Mouse (Mus musculus) mesoderm, embryonic 11.5 days (tissue): ENCODE results near the gene Tnfrsf4.

Experiments used
- DNase-seq: peaks from one replicate; pipeline ENCODE4 v3.0.0-alpha.2; 2012; ENCODE audit warnings: low read depth, low spot score

Tnfrsf4 gene

GRCm38 (mm10) chr4:156028580-156028979 is 14.9 kb downstream of the Tnfrsf4 start:
- no peak for DNase-seq

- no peak for DNase-seq
Measured at GRCm38 (mm10) chr4:156030651-156031118, 17.0 kb downstream of the Tnfrsf4 start.

GRCm38 (mm10) chr4:156031255-156031592 is 17.6 kb downstream of the Tnfrsf4 start:
- no peak for DNase-seq

- peak; percentile 87 for DNase-seq
Measured at GRCm38 (mm10) chr4:156031593-156032391, 18.1 kb downstream of the Tnfrsf4 start.

GRCm38 (mm10) chr4:156032856-156033255 is 19.2 kb downstream of the Tnfrsf4 start:
- no peak for DNase-seq

GRCm38 (mm10) chr4:156033476-156034119 is 20.0 kb downstream of the Tnfrsf4 start:
- DNase-seq, result peak; percentile 54

GRCm38 (mm10) chr4:156034301-156034700 is 20.7 kb downstream of the Tnfrsf4 start:
- no peak for DNase-seq

- DNase-seq, result no peak
Measured at GRCm38 (mm10) chr4:156034901-156035300, 21.3 kb downstream of the Tnfrsf4 start.

GRCm38 (mm10) chr4:156044754-156045153 is 31.1 kb downstream of the Tnfrsf4 start:
- DNase-seq, result no peak

- DNase-seq, result no peak
Measured at GRCm38 (mm10) chr4:156049779-156050178, 36.1 kb downstream of the Tnfrsf4 start.

GRCm38 (mm10) chr4:156050391-156050980 is 36.8 kb downstream of the Tnfrsf4 start:
- DNase-seq, result no peak

GRCm38 (mm10) chr4:156053113-156053512 is 39.5 kb downstream of the Tnfrsf4 start:
- no peak for DNase-seq

- no peak for DNase-seq
Measured at GRCm38 (mm10) chr4:156054130-156054529, 40.5 kb downstream of the Tnfrsf4 start.

GRCm38 (mm10) chr4:156054606-156055005 is 41.0 kb downstream of the Tnfrsf4 start:
- no peak for DNase-seq

GRCm38 (mm10) chr4:156055173-156055572 is 41.5 kb downstream of the Tnfrsf4 start:
- DNase-seq, result no peak

GRCm38 (mm10) chr4:156057702-156058101 is 44.1 kb downstream of the Tnfrsf4 start:
- no peak for DNase-seq

- DNase-seq, result no peak
Measured at GRCm38 (mm10) chr4:156058826-156059225, 45.2 kb downstream of the Tnfrsf4 start.

- DNase-seq, result no peak
Measured at GRCm38 (mm10) chr4:156059261-156059660, 45.6 kb downstream of the Tnfrsf4 start, which contains the start of gene Ttll10. TSS of gene Ttll10 (minus strand) at chr4:156059414.

GRCm38 (mm10) chr4:156059713-156060112 is 46.1 kb downstream of the Tnfrsf4 start:
- DNase-seq, result no peak

- no peak for DNase-seq
Measured at GRCm38 (mm10) chr4:156063861-156064509, 50.3 kb downstream of the Tnfrsf4 start.

- no peak for DNase-seq
Measured at GRCm38 (mm10) chr4:156064510-156064897, 50.9 kb downstream of the Tnfrsf4 start.
